Mouse (Mus musculus) megakaryocyte, embryonic 14.5 days (primary cell): ENCODE measurements around the gene Ldb2. TPM values are rescaled to one million over a fixed set of nuclear protein-coding genes. Genes with fewer than 3 reads are reported as not detected.

Experiments used
- H3K27me3 ChIP-seq: replicated peaks from 2 replicates; pipeline ENCODE3; 2012; ENCODE audit warnings: inconsistent platforms
- H3K36me3 ChIP-seq: replicated peaks from 2 replicates; pipeline ENCODE3; 2012; ENCODE audit warnings: low read length, inconsistent platforms, mixed read lengths
- H3K4me1 ChIP-seq: 2 replicates; pipeline ENCODE4 v1.6.1; 2012; ENCODE audit warnings: inconsistent platforms
- H3K4me3 ChIP-seq: replicated peaks from 2 replicates; pipeline ENCODE3; 2012; ENCODE audit warnings: moderate library complexity, mild to moderate bottlenecking, inconsistent platforms
- H3K9me3 ChIP-seq: 2 replicates; pipeline ENCODE4 v1.6.1; 2012; ENCODE audit warnings: inconsistent platforms
- FLI1 ChIP-seq: IDR thresholded peaks from 2 replicates; pipeline ENCODE4 v1.6.1; 2012; ENCODE audit warnings: low read length, inconsistent platforms, mixed read lengths
- GATA1 ChIP-seq: IDR thresholded peaks from 3 replicates; pipeline ENCODE4 v1.6.1; 2012; ENCODE audit warnings: mixed read lengths, low read length, inconsistent platforms, borderline replicate concordance
- polyA plus RNA-seq: library from polyadenylated mRNA; stranded (reverse); fragments of >175 nt; gene quantifications from 2 replicates; pipeline ENCODE4 v1.2.3, GENCODE M21; 2012; ENCODE audit warnings: low replicate concordance; ENCODE audit not compliant: insufficient read depth

The Ldb2 gene
- polyA plus RNA-seq, 1 experiment: not detected

- H3K4me1 ChIP-seq: no peaks in the 10 kb centered on the region
- H3K4me3 ChIP-seq: no peak overlapping the region
- no peak for TF ChIP-seq GATA1
- TF ChIP-seq FLI1: no peak
- peaks cover 16% of the 10 kb centered on the region; the same call in 1 of the 2 replicates for H3K9me3 ChIP-seq
- no peaks in the 10 kb centered on the region for H3K36me3 ChIP-seq
- no peaks in the 10 kb centered on the region for H3K27me3 ChIP-seq
Observed at GRCm38 (mm10) chr5:44553765-44554352, 245.6 kb downstream of the Ldb2 start.

- Histone ChIP-seq H3K4me3 (no peak overlapping the region), H3K27me3 (no peaks in the 10 kb centered on the region), H3K4me1 (no peaks in the 10 kb centered on the region), H3K36me3 (no peaks in the 10 kb centered on the region), H3K9me3 (peaks cover 16% of the 10 kb centered on the region; the same call in 1 of the 2 replicates)
- TF ChIP-seq GATA1 (no peak), FLI1 (no peak)
Observed at GRCm38 (mm10) chr5:44553155-44553554, 246.3 kb downstream of the Ldb2 start.

GRCm38 (mm10) chr5:44552121-44552520 lies 247.4 kb downstream of the Ldb2 start:
- Histone ChIP-seq H3K27me3 (no peaks in the 10 kb centered on the region), H3K36me3 (no peaks in the 10 kb centered on the region), H3K4me3 (peak overlapping the region; percentile 42), H3K4me1 (no peaks in the 10 kb centered on the region), H3K9me3 (peaks cover 16% of the 10 kb centered on the region; the same call in 1 of the 2 replicates)
- no peak for TF ChIP-seq FLI1
- no peak for TF ChIP-seq GATA1

- Histone ChIP-seq H3K4me3 (no peak overlapping the region), H3K9me3 (0 out of 2 replicates have a peak, but pooled peaks cover 6% of the 10 kb centered on the region), H3K4me1 (no peaks in the 10 kb centered on the region), H3K27me3 (no peaks in the 10 kb centered on the region), H3K36me3 (no peaks in the 10 kb centered on the region)
- TF ChIP-seq FLI1 (no peak), GATA1 (no peak)
Observed at GRCm38 (mm10) chr5:44548468-44548867, 251.0 kb downstream of the Ldb2 start.

- Histone ChIP-seq H3K4me3 (no peak overlapping the region), H3K36me3 (no peaks in the 10 kb centered on the region), H3K9me3 (no peaks in the 10 kb centered on the region), H3K4me1 (no peaks in the 10 kb centered on the region), H3K27me3 (no peaks in the 10 kb centered on the region)
- TF ChIP-seq GATA1: no peak
- TF ChIP-seq FLI1: no peak
Observed at GRCm38 (mm10) chr5:44543472-44544132, 255.9 kb downstream of the Ldb2 start.

- H3K36me3 ChIP-seq: no peaks in the 10 kb centered on the region
- TF ChIP-seq FLI1: no peak
- TF ChIP-seq GATA1: no peak
Observed at GRCm38 (mm10) chr5:44541748-44542147, 257.7 kb downstream of the Ldb2 start.

GRCm38 (mm10) chr5:44538687-44539086 lies 260.8 kb downstream of the Ldb2 start:
- TF ChIP-seq GATA1 (no peak), FLI1 (no peak)
- Histone ChIP-seq H3K36me3 (no peaks in the 10 kb centered on the region), H3K4me3 (no peak overlapping the region), H3K4me1 (no peaks in the 10 kb centered on the region), H3K9me3 (no peaks in the 10 kb centered on the region), H3K27me3 (no peaks in the 10 kb centered on the region)

More at GRCm38 (mm10) chr5:44541748-44542147, 257.7 kb downstream of the Ldb2 start:
- H3K9me3 ChIP-seq: no peaks in the 10 kb centered on the region
- H3K27me3 ChIP-seq: no peaks in the 10 kb centered on the region
- H3K4me1 ChIP-seq: no peaks in the 10 kb centered on the region
- no peak overlapping the region for H3K4me3 ChIP-seq

- no peaks in the 10 kb centered on the region for H3K27me3 ChIP-seq
Observed at GRCm38 (mm10) chr5:44538000-44538395, 261.5 kb downstream of the Ldb2 start.

GRCm38 (mm10) chr5:44537316-44537999 lies 262.0 kb downstream of the Ldb2 start:
- TF ChIP-seq FLI1: no peak
- TF ChIP-seq GATA1: no peak
- H3K4me3 ChIP-seq: no peak overlapping the region
- H3K9me3 ChIP-seq: no peaks in the 10 kb centered on the region
- H3K36me3 ChIP-seq: no peaks in the 10 kb centered on the region
- no peaks in the 10 kb centered on the region for H3K4me1 ChIP-seq
- no peaks in the 10 kb centered on the region for H3K27me3 ChIP-seq

More at GRCm38 (mm10) chr5:44538000-44538395, 261.5 kb downstream of the Ldb2 start:
- TF ChIP-seq GATA1 (no peak), FLI1 (no peak)
- no peak overlapping the region for H3K4me3 ChIP-seq
- H3K9me3 ChIP-seq: no peaks in the 10 kb centered on the region
- no peaks in the 10 kb centered on the region for H3K36me3 ChIP-seq
- H3K4me1 ChIP-seq: no peaks in the 10 kb centered on the region

GRCm38 (mm10) chr5:44529466-44529865 lies 270.0 kb downstream of the Ldb2 start:
- Histone ChIP-seq H3K27me3 (no peaks in the 10 kb centered on the region), H3K4me1 (no peaks in the 10 kb centered on the region), H3K4me3 (no peak overlapping the region), H3K36me3 (no peaks in the 10 kb centered on the region), H3K9me3 (no peaks in the 10 kb centered on the region)
- no peak for TF ChIP-seq GATA1
- TF ChIP-seq FLI1: no peak
